Mouse (Mus musculus): ENCODE data around the gene Olfr812.
"Not testable (repeated sequence)": the region's sequence is repeated elsewhere in the genome, so short reads cannot be mapped to it uniquely, and the experiment has no call there.

The Olfr812 gene

DNA sequence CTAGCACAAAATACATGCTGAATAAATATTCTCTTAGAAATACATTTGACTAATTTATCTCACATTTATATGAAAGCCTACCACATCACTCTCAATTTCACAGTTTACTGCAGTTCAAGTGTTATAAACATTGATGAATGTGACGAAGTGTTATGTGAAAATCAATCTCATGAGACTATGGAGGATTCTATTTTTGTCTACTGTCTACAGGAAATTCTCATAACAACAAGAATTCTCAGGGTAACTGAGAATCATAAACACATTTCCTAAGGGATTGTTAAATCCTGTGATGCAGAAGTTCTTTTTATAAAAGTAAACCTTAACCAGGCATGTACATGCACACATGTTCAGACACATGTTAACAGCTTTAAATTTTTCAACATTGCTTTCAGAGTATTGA is at the start of gene Olfr812:
Gene Olfr812 (minus strand): TSS at position 101 of the 400 bp plus-strand sequence.
- no peak for DNase-seq

DNA sequence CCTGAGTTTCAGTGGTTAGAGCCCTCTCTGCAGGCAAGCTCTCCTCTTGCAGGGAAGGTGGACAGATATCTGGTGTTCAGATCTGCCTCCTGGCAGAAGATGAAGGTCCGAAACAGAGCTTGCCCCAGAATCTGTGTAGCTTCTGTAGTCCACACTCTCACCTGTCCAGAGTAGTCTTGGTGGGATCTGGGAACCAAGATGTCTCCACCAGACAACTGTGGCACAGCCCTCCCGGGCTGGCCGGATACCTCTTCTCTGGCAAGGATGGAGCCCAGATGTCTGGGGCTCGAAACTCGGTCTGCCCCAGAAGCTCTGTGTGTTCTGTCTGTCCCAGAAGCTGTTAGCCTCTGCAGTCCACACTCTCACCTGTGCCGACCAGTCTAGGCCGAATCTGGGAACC is 40.0 kb upstream of the Olfr812 start:
- DNase-seq = no peak

DNA sequence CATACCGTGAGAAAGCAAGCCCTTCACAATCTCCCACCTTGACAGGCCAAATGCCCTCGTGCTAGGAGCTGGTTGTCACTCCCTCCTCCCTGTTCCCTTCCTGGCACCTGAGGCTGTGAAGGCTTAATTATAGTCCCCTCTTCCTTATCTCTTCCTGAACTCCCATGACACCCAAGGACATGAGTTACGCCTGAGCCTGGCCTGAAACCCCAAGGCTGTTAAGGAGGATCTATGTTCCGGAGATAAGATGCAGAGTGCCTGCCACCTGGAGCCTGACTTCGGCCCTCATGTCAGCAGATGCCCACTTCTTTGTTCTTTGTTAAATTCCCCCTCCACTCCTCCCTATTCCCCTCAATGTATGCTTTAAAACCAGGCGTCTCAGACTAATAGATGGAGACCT is 39.6 kb upstream of the Olfr812 start:
- not testable (repeated sequence) for DNase-seq

DNA sequence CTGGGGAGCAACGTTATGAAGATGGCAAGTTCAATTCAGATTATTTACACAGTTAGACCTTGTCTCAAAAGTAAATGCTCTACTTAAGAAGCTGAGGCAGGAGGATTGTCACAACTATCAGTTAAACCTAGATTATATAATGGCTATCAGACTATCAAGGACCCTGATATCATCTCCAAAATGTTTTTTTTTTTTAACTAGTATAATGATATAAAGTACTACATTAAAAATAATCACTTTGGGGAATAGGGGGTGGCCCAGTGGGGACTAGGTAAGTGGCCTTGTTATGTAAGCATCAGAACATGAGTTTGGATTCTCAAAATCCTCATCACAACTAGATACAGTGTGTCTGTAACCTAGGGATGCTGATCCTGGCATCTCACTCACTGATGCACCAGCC is 33.9 kb upstream of the Olfr812 start, which contains the start of gene Olfr814:
Gene Olfr814 (minus strand): TSS at position 101 of the 400 bp plus-strand sequence.
- not testable (repeated sequence) for DNase-seq

DNA sequence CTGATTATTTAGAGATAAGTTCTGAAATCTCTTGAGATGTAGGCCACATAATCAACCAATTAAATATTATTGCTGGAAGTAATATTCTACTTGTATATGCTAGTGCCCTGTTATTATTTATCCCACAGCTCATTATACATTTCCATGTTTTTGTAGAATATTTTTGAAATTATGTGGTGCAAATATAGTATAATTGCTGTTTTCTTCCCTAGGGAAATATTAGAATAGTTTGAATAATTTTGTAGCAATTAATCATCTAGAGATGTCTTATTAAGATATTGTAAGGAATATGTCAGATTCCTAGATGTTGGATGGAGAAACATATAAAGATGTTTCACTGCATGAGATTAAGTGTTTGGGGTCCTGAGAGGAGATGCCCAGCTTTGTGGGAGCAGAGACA is 9.2 kb upstream of the Olfr812 start, which contains the start of gene Olfr813:
Gene Olfr813 (plus strand): TSS at position 301 of the 400 bp plus-strand sequence.
- DNase-seq = no peak

DNA sequence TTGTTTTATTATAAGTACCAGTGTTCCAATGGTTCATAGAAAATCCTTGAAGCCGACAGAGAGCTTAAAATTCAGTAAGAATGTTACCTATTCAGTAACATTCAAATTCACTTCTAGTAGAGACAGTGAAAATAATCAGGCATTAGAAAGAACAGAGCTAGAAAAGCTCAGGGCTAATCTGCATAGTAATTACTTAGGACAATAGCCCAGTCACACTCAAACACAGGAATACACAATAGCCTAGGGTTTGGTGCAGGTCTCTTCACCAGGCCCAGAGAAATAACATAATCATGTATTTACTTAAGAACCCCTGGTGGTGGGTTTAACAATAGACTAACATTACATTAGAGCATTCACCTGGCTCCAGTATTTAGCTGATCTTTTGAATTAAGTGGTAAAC is 1.4 kb upstream of the Olfr812 start:
- no peak for DNase-seq

DNA sequence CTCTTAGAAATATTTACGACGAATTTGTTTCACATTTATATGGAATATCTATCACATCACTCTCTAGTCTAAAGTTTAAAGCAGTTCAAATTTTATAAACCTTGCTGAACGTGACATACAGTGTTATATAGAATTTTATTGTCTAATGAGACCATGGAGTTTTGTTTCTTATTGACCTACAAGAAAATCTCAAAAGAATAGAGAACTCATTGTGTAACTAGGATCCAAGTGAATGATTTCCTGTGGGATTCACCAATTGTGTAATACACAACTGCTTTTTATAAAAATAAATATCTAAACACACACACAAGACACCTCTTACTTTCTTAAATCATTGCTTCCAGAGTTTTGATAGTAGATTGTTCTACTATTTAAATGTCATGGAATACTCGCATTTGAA is 41.6 kb downstream of the Olfr812 start, which contains the start of gene Olfr811:
Gene Olfr811 (minus strand): TSS at position 101 of the 400 bp plus-strand sequence.
- DNase-seq = no peak

DNA sequence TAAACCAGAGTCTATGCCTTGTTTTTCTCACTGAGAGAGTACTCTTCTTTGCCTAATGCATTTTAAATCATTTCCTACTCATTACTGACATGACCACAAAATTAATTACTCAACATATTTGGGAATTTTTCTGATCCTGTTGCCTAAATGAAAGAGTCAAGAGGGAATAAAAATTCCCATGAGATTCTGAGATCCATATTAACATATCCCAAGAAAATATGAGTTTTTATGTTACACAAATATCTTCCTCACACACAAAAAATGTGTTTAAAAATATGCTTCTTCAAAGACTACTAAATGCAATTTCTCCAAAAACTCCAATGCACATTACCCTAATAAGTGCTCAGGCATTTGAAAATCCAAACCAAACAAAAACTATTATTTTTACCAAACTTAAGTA is 51.1 kb downstream of the Olfr812 start, which contains the start of gene Olfr810:
Gene Olfr810 (minus strand): TSS at position 101 of the 400 bp plus-strand sequence.
- DNase-seq = no peak

Data from right cerebral cortex, postnatal 4 days (tissue).